Mouse (Mus musculus): ENCODE data around the gene Pdzph1. TPM values are rescaled to one million over a fixed set of nuclear protein-coding genes. Genes with fewer than 3 reads are reported as not detected.

Pdzph1 gene
- polyA plus RNA-seq, 1 experiment = not detected

DNA sequence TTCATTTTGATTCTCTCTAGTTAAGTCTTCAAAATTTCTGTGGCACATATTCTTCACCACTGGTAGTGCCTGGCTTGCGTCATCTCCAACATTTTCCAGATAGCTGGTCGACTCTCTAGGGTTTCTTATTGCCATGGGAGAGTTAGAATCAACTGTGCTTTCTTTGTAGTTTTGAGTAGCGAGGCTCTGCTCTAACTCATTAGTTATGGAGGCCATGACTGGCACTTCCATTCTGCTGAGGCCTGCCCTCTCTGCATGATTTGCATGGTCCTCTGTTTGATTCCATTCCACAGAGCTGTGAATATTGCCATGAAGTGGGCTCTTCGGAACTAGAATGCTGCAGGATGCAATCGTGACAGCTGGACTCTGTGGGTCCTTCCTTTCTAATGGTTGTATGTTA is 17.9 kb downstream of the Pdzph1 start:
- Histone ChIP-seq H3K4me1 (ENCODE audit: control insufficient read depth, insufficient read depth, low read length) (no peaks in the 10 kb centered on the region), H3K4me3 (ENCODE audit: insufficient read depth, low read length) (no peak overlapping the region), H3K27ac (ENCODE audit: insufficient read depth, low read depth, low read length) (no peak overlapping the region)
- TF ChIP-seq POLR2A (IDR thresholded peaks at IDR 0.05; ENCODE audit: borderline replicate concordance, low read depth, low read length) (no peak), CTCF (IDR thresholded peaks at IDR 0.05; ENCODE audit: low read depth, low read length) (no peak)

GRCm38 (mm10) chr17:58959905-58960304 is 31.3 kb downstream of the Pdzph1 start:
- Histone ChIP-seq H3K4me1 (ENCODE audit: control insufficient read depth, insufficient read depth, low read length) (no peaks in the 10 kb centered on the region), H3K27ac (ENCODE audit: insufficient read depth, low read depth, low read length) (no peak overlapping the region), H3K4me3 (ENCODE audit: insufficient read depth, low read length) (no peak overlapping the region)
- TF ChIP-seq POLR2A (IDR thresholded peaks at IDR 0.05; ENCODE audit: borderline replicate concordance, low read depth, low read length) (no peak), CTCF (IDR thresholded peaks at IDR 0.05; ENCODE audit: low read depth, low read length) (peak; percentile 58)

DNA sequence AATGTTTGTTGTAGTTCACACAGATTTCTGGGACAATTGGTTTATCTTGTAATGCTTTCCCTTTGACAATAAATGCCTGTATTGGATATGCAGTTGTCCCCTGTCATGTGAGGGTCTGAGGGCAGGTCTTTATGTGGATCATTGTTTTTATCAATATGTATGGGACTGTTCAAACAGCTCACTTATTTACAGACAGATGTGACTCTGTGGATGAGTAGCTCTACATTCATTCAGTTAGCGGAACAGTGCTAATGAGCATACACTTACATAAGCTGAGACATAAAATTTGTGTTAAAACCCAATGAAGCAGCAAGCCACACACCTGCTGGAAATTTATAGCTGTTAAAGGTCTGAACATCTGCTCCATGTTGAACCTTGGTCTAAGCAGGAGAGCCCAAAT is 34.1 kb downstream of the Pdzph1 start:
- TF ChIP-seq POLR2A (IDR thresholded peaks at IDR 0.05; ENCODE audit: borderline replicate concordance, low read depth, low read length) = no peak
- Histone ChIP-seq H3K4me3 (ENCODE audit: insufficient read depth, low read length) (no peak overlapping the region), H3K4me1 (ENCODE audit: control insufficient read depth, insufficient read depth, low read length) (no peaks in the 10 kb centered on the region), H3K27ac (ENCODE audit: insufficient read depth, low read depth, low read length) (no peak overlapping the region)

DNA sequence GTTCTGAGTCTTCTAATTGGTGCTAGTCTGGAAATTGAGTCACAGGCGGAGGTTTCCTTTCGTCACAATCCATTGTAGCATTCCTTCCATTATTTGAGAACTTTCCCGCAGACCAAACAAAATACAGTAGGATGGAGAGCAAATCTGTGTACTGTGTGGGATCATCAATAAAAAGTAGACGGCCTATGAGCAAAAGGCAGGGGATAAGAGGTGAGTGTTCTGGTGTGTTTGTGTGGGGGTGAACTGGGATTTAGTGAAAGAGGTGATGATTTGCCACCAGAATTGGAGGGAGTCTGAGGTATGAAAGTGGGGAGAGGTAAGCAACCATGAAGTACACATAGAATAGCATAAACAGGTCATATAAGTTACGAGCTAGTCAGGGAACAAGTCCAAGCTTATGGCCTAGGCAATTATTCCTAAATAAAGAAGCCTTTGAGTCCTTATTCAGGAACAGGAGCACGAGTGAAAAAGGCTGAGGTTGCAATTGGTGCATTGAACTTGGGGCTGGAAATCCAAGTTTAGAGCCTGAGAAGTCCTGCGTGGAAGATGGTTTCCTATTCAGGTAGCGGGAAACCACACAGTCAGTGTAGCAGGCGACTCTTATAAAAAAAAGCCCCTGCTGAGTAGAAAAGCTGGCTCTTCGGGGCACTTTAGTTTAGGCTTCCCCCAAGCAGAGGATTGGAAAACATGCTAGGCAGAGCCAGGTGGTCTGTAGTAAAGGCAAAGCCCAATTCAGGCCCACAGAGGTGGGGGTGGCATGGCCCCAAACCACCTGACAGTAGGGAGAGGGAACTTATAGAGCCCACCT is 48.0 kb downstream of the Pdzph1 start:
- no peak overlapping the region for H3K4me3 ChIP-seq (ENCODE audit: insufficient read depth, low read length)
- TF ChIP-seq CTCF (IDR thresholded peaks at IDR 0.05; ENCODE audit: low read depth, low read length) (no peak), POLR2A (IDR thresholded peaks at IDR 0.05; ENCODE audit: borderline replicate concordance, low read depth, low read length) (no peak)
- no peaks in the 10 kb centered on the region for H3K4me1 ChIP-seq (ENCODE audit: control insufficient read depth, insufficient read depth, low read length)
- no peak overlapping the region for H3K27ac ChIP-seq (ENCODE audit: insufficient read depth, low read depth, low read length)

DNA sequence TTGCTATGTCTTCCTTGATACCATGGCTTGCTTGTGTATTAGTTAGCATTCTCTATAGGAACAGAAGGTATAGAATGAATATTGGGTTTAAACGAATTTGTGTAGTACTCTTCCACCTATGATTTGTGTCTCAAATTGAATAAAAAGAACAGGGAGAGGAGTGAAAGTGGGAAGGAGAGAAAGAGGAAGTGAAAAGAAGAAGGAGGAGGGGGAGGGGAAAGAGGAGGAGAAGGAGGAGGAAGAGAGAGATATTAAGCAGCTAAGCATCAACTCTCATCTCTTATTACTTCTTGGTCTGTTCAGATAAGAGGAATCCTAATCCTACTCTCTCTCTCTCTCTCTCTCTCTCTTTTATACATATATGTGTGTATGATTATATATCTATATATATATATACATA is 52.6 kb downstream of the Pdzph1 start:
- H3K4me1 ChIP-seq (ENCODE audit: control insufficient read depth, insufficient read depth, low read length) = no peaks in the 10 kb centered on the region
- no peak overlapping the region for H3K27ac ChIP-seq (ENCODE audit: insufficient read depth, low read depth, low read length)
- H3K4me3 ChIP-seq (ENCODE audit: insufficient read depth, low read length) = no peak overlapping the region
- TF ChIP-seq POLR2A (IDR thresholded peaks at IDR 0.05; ENCODE audit: borderline replicate concordance, low read depth, low read length) = no peak
- no peak for TF ChIP-seq CTCF (IDR thresholded peaks at IDR 0.05; ENCODE audit: low read depth, low read length)

- TF ChIP-seq POLR2A (IDR thresholded peaks at IDR 0.05; ENCODE audit: borderline replicate concordance, low read depth, low read length) (no peak), CTCF (IDR thresholded peaks at IDR 0.05; ENCODE audit: low read depth, low read length) (no peak)
- H3K4me3 ChIP-seq (ENCODE audit: insufficient read depth, low read length) = no peak overlapping the region
- no peak overlapping the region for H3K27ac ChIP-seq (ENCODE audit: insufficient read depth, low read depth, low read length)
- no peaks in the 10 kb centered on the region for H3K4me1 ChIP-seq (ENCODE audit: control insufficient read depth, insufficient read depth, low read length)
Observed at GRCm38 (mm10) chr17:58937533-58937932, 53.6 kb downstream of the Pdzph1 start.

GRCm38 (mm10) chr17:58932983-58933280 is 58.2 kb downstream of the Pdzph1 start:
- H3K27ac ChIP-seq (ENCODE audit: insufficient read depth, low read depth, low read length) = no peak overlapping the region
- no peaks in the 10 kb centered on the region for H3K4me1 ChIP-seq (ENCODE audit: control insufficient read depth, insufficient read depth, low read length)
- no peak overlapping the region for H3K4me3 ChIP-seq (ENCODE audit: insufficient read depth, low read length)
- TF ChIP-seq CTCF (IDR thresholded peaks at IDR 0.05; ENCODE audit: low read depth, low read length) (no peak), POLR2A (IDR thresholded peaks at IDR 0.05; ENCODE audit: borderline replicate concordance, low read depth, low read length) (no peak)

- no peak overlapping the region for H3K4me3 ChIP-seq (ENCODE audit: insufficient read depth, low read length)
- no peak overlapping the region for H3K27ac ChIP-seq (ENCODE audit: insufficient read depth, low read depth, low read length)
- no peaks in the 10 kb centered on the region for H3K4me1 ChIP-seq (ENCODE audit: control insufficient read depth, insufficient read depth, low read length)
- TF ChIP-seq CTCF (IDR thresholded peaks at IDR 0.05; ENCODE audit: low read depth, low read length) = no peak
- TF ChIP-seq POLR2A (IDR thresholded peaks at IDR 0.05; ENCODE audit: borderline replicate concordance, low read depth, low read length) = no peak
Observed at GRCm38 (mm10) chr17:58932279-58932982, 58.7 kb downstream of the Pdzph1 start.

GRCm38 (mm10) chr17:58924754-58925546 is 66.2 kb downstream of the Pdzph1 start:
- H3K4me1 ChIP-seq (ENCODE audit: control insufficient read depth, insufficient read depth, low read length) = no peaks in the 10 kb centered on the region
- H3K4me3 ChIP-seq (ENCODE audit: insufficient read depth, low read length) = no peak overlapping the region
- TF ChIP-seq POLR2A (IDR thresholded peaks at IDR 0.05; ENCODE audit: borderline replicate concordance, low read depth, low read length) = no peak
- H3K27ac ChIP-seq (ENCODE audit: insufficient read depth, low read depth, low read length) = no peak overlapping the region
